Mouse (Mus musculus) forebrain, embryonic 14.5 days (tissue): ENCODE results near the gene Cfap65. TPM values are rescaled to one million over a fixed set of nuclear protein-coding genes. Genes with fewer than 3 reads are reported as not detected.

Source experiments
- ATAC-seq: fragments of 200-750 bp; cut with Nextera tagmentation; 2 replicates; pipeline ENCODE4 v1.8.0; 2017; ENCODE audit warnings: mild to moderate bottlenecking, moderate library complexity
- DNase-seq: peaks from one replicate; pipeline ENCODE4 v3.0.0-alpha.2; 2015; ENCODE audit warnings: low spot score
- H3K27ac ChIP-seq: fragments of 300-500 bp; sonication (generic); 2 replicates; pipeline ENCODE4 v1.5.1; 2014; ENCODE audit warnings: low read depth, mild to moderate bottlenecking, control low read depth, low read length, moderate library complexity
- H3K27me3 ChIP-seq: fragments of 300-500 bp; sonication (generic); replicated peaks from 2 replicates; pipeline ENCODE4 v1.6.1; 2014; ENCODE audit warnings: low read length, control low read depth, mixed read lengths; ENCODE audit not compliant: control insufficient read depth, insufficient read depth
- H3K36me3 ChIP-seq: fragments of 300-500 bp; sonication (generic); 2 replicates; pipeline ENCODE4 v1.6.1; 2014; ENCODE audit warnings: low read length, control low read depth; ENCODE audit not compliant: control insufficient read depth, insufficient read depth
- H3K4me1 ChIP-seq: fragments of 300-500 bp; sonication (generic); 2 replicates; pipeline ENCODE4 v1.6.1; 2014; ENCODE audit warnings: antibody characterized with exemption, low read length, control low read depth; ENCODE audit not compliant: control insufficient read depth, insufficient read depth
- H3K4me2 ChIP-seq: fragments of 300-500 bp; sonication (generic); 2 replicates; pipeline ENCODE4 v1.6.1; 2014; ENCODE audit warnings: mild to moderate bottlenecking, control low read depth, low read length
- H3K4me3 ChIP-seq: fragments of 300-500 bp; sonication (generic); 2 replicates; pipeline ENCODE4 v1.5.1; 2014; ENCODE audit warnings: low read depth, low read length, control low read depth
- H3K9ac ChIP-seq: fragments of 300-500 bp; sonication (generic); 2 replicates; pipeline ENCODE4 v1.6.1; 2014; ENCODE audit warnings: mild to moderate bottlenecking, low read length, control low read depth, moderate library complexity
- H3K9me3 ChIP-seq: fragments of 300-500 bp; sonication (generic); replicated peaks from 2 replicates; pipeline ENCODE4 v1.6.1; 2016; ENCODE audit warnings: low read length, control low read depth, mixed read lengths; ENCODE audit not compliant: control insufficient read depth
- WGBS: fragments of 180-500 bp; shearing (Covaris S2); extraction: QIAGEN DNeasy Blood & Tissue Kit; methylation state at CpG from one replicate; pipeline ENCODE4 v1.1.7; 2014; 5-methylcytosine and 5-hydroxymethylcytosine counted together
- polyA plus RNA-seq: library from polyadenylated mRNA; unstranded; fragments of >200 nt; fragmentation: Nextera tagmentation; extraction: Ambion mirVana; gene quantifications from 2 replicates; pipeline ENCODE4 v1.2.1, GENCODE M21; 2014

The Cfap65 gene
- polyA plus RNA-seq, 1 experiment from 2014 or later: 0.29 TPM

GRCm38 (mm10) chr1:74947986-74948670, 12.7 kb upstream of the Cfap65 start:
- Histone ChIP-seq H3K4me3 (peak overlapping the region; percentile 24), H3K9me3 (no peaks in the 10 kb centered on the region), H3K27ac (no peak overlapping the region), H3K36me3 (no peaks in the 10 kb centered on the region), H3K4me1 (peaks cover 9% of the 10 kb centered on the region), H3K4me2 (peak overlapping the region; percentile 40), H3K27me3 (peaks cover 81% of the 10 kb centered on the region), H3K9ac (peak overlapping the region; percentile 18)
- ATAC-seq (no peak), DNase-seq (no peak)
- WGBS: 1% methylated on average over 41 of the region's 41 CpGs

GRCm38 (mm10) chr1:74941651-74942360, 6.4 kb upstream of the Cfap65 start:
- 59% methylated on average over 12 of the region's 12 CpGs for WGBS
- ATAC-seq: no peak
- H3K27me3 ChIP-seq: peaks cover 18% of the 10 kb centered on the region

GRCm38 (mm10) chr1:74939762-74940161, 4.4 kb upstream of the Cfap65 start:
- H3K36me3 ChIP-seq: no peaks in the 10 kb centered on the region
- no peak for DNase-seq
- H3K4me3 ChIP-seq: no peak overlapping the region
- no peak overlapping the region for H3K4me2 ChIP-seq
- no peaks in the 10 kb centered on the region for H3K4me1 ChIP-seq
- peaks cover 8% of the 10 kb centered on the region; the same call in 1 of the 2 replicates for H3K27me3 ChIP-seq
- H3K9me3 ChIP-seq: no peaks in the 10 kb centered on the region
- no peak overlapping the region for H3K9ac ChIP-seq
- ATAC-seq: no peak
- H3K27ac ChIP-seq: no peak overlapping the region
- 4% methylated on average over 3 of the region's 3 CpGs for WGBS

More at GRCm38 (mm10) chr1:74941651-74942360, 6.4 kb upstream of the Cfap65 start:
- no peak for DNase-seq
- no peaks in the 10 kb centered on the region for H3K9me3 ChIP-seq
- no peak overlapping the region for H3K9ac ChIP-seq
- no peaks in the 10 kb centered on the region for H3K4me1 ChIP-seq
- H3K4me2 ChIP-seq: no peak overlapping the region
- no peak overlapping the region for H3K27ac ChIP-seq
- H3K36me3 ChIP-seq: no peaks in the 10 kb centered on the region
- H3K4me3 ChIP-seq: no peak overlapping the region

- no peaks in the 10 kb centered on the region for H3K36me3 ChIP-seq
- ATAC-seq (no peak), DNase-seq (no peak)
- H3K4me3 ChIP-seq: no peak overlapping the region
- no peaks in the 10 kb centered on the region for H3K9me3 ChIP-seq
- no peak overlapping the region for H3K27ac ChIP-seq
- H3K4me1 ChIP-seq: no peaks in the 10 kb centered on the region
- WGBS: 32% methylated on average over 12 of the region's 12 CpGs
- H3K27me3 ChIP-seq: peaks cover 15% of the 10 kb centered on the region; the same call in 1 of the 2 replicates
- no peak overlapping the region for H3K4me2 ChIP-seq
- no peak overlapping the region for H3K9ac ChIP-seq
Observed at GRCm38 (mm10) chr1:74936221-74936830, 927 bp upstream of the Cfap65 start.

GRCm38 (mm10) chr1:74927621-74928296, 7.6 kb downstream of the Cfap65 start:
- ATAC-seq (no peak), DNase-seq (no peak)
- H3K4me3 ChIP-seq: no peak overlapping the region
- no peak overlapping the region for H3K27ac ChIP-seq
- H3K9ac ChIP-seq: no peak overlapping the region
- WGBS: 86% methylated on average over 9 of the region's 9 CpGs
- no peaks in the 10 kb centered on the region for H3K4me1 ChIP-seq
- H3K36me3 ChIP-seq: no peaks in the 10 kb centered on the region
- H3K9me3 ChIP-seq: no peaks in the 10 kb centered on the region
- H3K4me2 ChIP-seq: no peak overlapping the region
- H3K27me3 ChIP-seq: 0 out of 2 replicates have a peak, but pooled peaks cover 5% of the 10 kb centered on the region

GRCm38 (mm10) chr1:74926721-74927120, 8.7 kb downstream of the Cfap65 start:
- Histone ChIP-seq H3K4me1 (no peaks in the 10 kb centered on the region), H3K9me3 (no peaks in the 10 kb centered on the region), H3K4me2 (no peak overlapping the region), H3K27me3 (0 out of 2 replicates have a peak, but pooled peaks cover 1% of the 10 kb centered on the region), H3K9ac (no peak overlapping the region), H3K4me3 (no peak overlapping the region), H3K36me3 (no peaks in the 10 kb centered on the region), H3K27ac (no peak overlapping the region)
- peak; percentile 49 for DNase-seq
- ATAC-seq: no peak
- 41% methylated on average over 6 of the region's 6 CpGs for WGBS

- 64% methylated on average over 4 of the region's 4 CpGs for WGBS
- no peak for DNase-seq
- no peaks in the 10 kb centered on the region for H3K4me1 ChIP-seq
- H3K9me3 ChIP-seq: no peaks in the 10 kb centered on the region
- no peak overlapping the region for H3K9ac ChIP-seq
- H3K27me3 ChIP-seq: no peaks in the 10 kb centered on the region
- no peak for ATAC-seq
- H3K36me3 ChIP-seq: no peaks in the 10 kb centered on the region
- H3K27ac ChIP-seq: no peak overlapping the region
- no peak overlapping the region for H3K4me3 ChIP-seq
- H3K4me2 ChIP-seq: no peak overlapping the region
Observed at GRCm38 (mm10) chr1:74924464-74924863, 10.9 kb downstream of the Cfap65 start.

GRCm38 (mm10) chr1:74915706-74916105, 19.7 kb downstream of the Cfap65 start:
- Histone ChIP-seq H3K36me3 (no peaks in the 10 kb centered on the region), H3K4me3 (no peak overlapping the region), H3K4me1 (no peaks in the 10 kb centered on the region), H3K27ac (no peak overlapping the region), H3K4me2 (no peak overlapping the region), H3K9me3 (0 out of 2 replicates have a peak, but pooled peaks cover 2% of the 10 kb centered on the region), H3K27me3 (no peaks in the 10 kb centered on the region), H3K9ac (no peak overlapping the region)
- ATAC-seq: no peak
- WGBS: 16% methylated on average over 13 of the region's 13 CpGs
- no peak for DNase-seq
